Mouse (Mus musculus): ENCODE data around the gene Eps8. TPM values are rescaled to one million over a fixed set of nuclear protein-coding genes. Genes with fewer than 3 reads are reported as not detected.

Eps8 gene
- polyA plus RNA-seq, 1 experiment from 2014 or later = 8.4 TPM

GRCm38 (mm10) chr6:137621021-137621420 lies 33.7 kb downstream of the Eps8 start:
- DNase-seq (ENCODE audit: low spot score) = no peak

DNA sequence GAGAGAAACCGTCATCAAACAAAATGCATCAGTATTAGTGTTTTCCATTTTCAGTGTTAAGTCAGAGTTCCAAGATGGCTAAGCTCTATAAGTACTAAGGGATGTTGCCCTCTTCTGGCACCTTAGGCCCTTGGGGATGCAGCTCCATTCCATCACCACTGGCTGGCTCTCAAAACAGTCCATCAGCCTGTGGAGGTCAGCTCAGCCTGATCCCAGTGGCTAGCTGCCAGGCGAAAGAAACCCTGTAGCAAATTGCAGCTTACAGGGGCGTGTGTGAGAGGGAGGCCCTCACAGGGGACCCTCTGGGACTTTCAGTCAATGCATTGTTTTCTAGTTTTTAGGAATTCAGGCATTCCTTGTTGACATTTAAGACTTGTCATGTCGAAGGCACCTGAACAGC lies 40.8 kb downstream of the Eps8 start:
- DNase-seq (ENCODE audit: low spot score) = no peak

GRCm38 (mm10) chr6:137612071-137612547 lies 42.6 kb downstream of the Eps8 start:
- DNase-seq (ENCODE audit: low spot score) = no peak

DNA sequence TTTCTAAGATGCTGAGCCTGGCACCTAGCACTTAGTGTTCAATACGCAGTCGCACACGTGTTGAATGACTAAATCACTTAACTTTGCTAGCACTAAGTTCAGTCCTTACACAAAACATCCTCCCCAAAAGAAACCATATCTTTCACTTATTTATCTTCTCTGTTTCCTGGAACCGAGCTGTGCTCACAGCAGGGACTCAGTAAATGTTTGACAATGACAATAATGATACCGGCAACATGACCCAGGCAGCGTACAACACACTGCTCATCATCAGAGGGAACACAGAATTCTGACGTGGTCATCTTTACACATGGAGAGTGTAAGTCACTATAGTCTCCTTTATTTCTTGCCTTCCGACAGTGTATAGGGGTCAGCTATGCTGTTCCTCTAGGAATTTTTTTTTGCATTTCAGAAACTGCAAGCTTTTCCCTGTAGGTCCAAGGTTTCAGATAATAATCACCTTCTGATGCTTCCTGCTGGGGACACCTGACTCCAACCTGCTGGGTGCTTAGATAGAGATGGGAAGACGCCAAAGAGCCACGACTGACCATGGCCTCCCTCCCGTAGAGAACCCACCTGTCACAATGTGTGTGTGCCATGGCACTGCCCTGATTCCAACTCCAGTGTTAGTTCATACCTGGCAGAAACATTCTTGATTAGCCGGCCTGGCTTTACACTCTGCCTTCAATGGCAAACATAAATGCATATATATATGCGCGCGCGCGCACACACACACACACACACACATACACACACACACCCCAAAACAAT lies 46.3 kb downstream of the Eps8 start:
- no peak for DNase-seq (ENCODE audit: low spot score)

GRCm38 (mm10) chr6:137606541-137606940 lies 48.1 kb downstream of the Eps8 start:
- no peak for DNase-seq (ENCODE audit: low spot score)

DNA sequence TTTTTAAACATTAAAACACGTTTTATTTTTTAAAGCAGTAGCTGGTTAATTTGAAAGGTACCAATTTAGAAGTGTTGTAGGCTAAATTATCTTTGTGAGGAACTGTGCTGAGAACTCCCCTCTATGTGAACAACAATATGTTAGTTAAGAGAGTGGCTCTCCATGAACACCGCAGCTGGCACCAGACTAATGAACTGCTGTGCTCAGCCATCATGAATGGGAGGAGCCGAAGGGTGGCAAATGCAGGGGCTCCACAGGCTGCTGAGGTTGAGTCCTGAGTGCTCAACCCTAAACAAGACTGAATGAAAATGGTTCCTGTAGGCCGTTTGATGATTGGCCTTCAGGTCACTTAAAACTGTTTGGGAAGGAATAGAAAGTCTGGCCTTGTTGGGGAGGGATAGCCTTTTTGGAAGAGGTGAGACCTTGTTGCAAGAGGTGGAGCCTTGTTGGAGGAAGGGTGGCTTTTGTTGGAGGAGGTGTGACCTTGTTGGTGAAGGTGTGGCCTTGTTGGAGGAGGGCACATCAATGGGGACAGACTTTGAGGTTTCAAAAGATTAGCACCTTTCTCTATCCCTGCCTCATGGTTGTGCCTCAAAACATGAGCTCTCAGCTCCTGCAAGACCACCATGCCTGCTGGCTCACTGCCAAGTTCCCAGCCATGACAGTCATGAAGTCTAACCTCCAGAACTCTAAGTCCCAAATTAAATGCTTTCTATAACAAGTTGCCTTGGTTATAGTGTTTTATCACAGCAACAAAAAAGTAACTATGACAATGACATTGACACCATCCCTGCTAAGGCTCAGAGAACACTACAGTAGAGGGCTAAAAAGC lies 50.0 kb downstream of the Eps8 start:
- no peak for DNase-seq (ENCODE audit: low spot score)

- DNase-seq (ENCODE audit: low spot score) = no peak
Observed at GRCm38 (mm10) chr6:137598306-137598705, 56.4 kb downstream of the Eps8 start.

DNA sequence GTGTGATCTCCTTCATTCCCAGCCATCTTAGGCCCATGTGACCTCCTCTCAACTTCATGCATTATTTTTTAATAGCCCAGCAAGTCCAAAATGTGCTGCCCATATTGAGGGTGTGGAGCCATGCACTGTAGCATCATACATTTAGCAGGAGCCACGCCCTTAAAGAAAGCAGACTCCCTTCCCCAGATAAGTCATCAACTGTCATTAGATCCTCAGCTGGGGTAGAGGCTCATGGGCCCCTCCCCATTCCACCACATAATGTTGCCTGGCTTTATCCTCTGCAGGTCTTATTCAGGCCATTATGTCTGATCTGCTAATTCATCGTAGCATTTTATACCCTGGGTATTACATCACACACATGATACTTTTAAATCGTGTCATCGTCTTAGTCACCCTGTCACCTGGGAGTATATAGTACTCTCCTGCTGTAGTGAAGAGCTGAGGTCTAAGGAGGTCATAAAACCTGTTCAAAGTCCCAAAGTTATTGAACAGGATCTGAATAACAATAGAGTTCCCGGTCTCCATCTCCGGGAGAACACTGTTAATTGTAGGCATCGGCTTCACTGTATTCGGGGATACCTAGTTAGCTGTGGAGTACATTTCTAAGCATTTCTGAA lies 57.1 kb downstream of the Eps8 start:
- no peak for DNase-seq (ENCODE audit: low spot score)

GRCm38 (mm10) chr6:137592582-137592981 lies 62.1 kb downstream of the Eps8 start:
- DNase-seq (ENCODE audit: low spot score) = no peak

GRCm38 (mm10) chr6:137589245-137589618 lies 65.4 kb downstream of the Eps8 start:
- no peak for DNase-seq (ENCODE audit: low spot score)

GRCm38 (mm10) chr6:137588481-137589244 lies 66.0 kb downstream of the Eps8 start:
- DNase-seq (ENCODE audit: low spot score) = no peak

- no peak for DNase-seq (ENCODE audit: low spot score)
Observed at GRCm38 (mm10) chr6:137587866-137588265, 66.8 kb downstream of the Eps8 start.

GRCm38 (mm10) chr6:137585229-137585628 lies 69.4 kb downstream of the Eps8 start:
- DNase-seq (ENCODE audit: low spot score) = no peak

DNA sequence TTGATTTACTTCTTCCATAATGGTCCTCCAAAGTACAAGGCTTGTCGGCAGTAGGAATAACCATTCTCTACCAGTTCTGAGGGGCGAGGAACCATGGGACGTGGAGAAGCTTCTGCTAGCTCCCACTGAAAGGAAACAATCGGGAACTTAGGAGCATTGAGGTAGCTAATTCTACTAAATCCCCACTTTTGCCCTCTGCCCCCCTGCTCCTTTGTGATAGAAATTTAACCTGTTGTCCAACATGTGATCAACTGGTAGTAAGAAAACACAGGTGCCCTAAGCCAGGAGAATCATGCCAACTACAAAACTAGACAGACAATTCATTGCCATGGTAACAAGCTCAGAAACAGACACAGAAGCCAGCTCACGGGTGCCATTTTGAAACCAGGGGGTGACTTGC lies 71.6 kb downstream of the Eps8 start:
- no peak for DNase-seq (ENCODE audit: low spot score)

DNA sequence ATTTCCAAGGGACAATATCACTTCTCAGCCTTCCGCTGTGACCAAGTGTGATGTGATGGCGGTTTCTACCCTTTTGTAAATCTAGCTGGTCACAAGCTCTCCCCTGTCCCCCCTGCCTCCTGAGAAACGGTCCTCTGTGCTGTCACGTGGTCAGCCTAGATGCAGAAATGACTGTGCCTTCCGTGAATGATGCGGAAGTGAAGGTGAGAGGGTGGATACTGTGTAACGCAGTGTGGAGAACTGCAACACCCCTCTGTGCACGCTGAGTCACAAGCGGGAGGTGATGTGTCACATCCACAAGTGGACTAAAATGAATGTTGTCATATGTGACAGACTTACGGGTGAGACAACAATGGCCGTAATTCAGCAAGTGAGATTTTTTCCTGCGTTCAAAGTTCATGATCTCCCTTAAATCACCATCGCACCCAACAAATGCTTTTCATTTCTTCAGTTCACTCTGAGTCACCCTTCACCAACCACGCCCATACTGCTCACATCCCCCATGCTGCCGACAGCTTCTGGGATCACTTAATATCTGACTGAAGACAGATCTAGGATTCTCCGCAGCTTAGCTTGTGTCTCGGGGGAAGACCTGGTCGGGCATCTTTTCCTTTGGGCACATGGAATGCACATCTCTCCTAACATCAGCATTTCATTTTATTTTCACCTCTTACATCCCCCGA lies 72.3 kb downstream of the Eps8 start:
- DNase-seq (ENCODE audit: low spot score) = no peak

DNA sequence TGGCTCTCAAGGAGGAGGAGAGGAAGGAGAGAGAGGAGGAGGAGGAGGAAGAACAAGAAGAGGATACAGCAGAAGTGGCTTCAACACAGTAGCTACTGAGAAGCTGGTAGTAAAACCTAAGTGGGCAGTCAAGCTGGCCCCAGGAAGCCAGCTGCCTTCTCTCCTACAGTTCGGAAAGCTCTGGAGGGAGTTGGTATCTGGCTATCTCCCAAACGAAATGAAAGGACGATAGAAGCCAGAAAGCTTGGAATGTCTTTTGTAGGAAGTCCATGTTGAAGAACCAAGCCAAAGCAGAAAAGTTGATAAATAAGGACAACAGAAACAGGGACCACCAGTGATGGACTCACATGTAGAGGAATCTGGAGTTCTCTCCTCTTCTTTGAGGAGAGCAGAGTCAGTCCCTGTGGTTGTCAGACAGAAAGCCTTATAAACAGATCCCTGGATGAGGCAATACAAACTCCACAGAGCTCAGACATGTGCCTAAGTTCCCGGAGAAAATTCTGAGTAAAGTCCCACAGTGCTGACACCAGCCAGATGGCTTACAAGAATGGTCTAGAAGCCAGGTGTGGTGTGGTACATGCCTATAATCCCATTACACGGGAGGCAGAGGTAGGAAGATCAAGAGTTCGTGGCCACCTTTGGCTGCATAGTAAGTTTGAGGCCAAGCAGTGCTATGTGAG lies 73.2 kb downstream of the Eps8 start:
- no peak for DNase-seq (ENCODE audit: low spot score)

DNA sequence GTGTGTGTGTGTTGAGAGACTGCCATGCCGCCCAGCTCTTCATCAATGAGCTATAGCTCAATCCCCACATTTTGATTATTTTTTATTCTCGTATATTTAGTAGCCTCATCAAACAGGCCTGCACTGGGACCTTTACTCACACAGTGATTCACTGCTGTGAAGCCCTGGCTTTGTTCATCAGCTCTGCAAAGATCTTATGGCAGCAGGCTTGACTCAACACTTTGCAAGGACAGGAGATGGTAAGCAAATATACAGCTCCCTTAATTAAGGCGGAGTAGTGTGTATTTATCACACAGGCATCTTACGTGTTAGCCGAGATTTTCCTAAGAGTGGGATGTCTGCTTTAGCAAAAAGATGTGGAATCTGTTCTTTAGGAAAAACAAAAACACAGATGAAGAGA lies 74.2 kb downstream of the Eps8 start:
- no peak for DNase-seq (ENCODE audit: low spot score)

DNA sequence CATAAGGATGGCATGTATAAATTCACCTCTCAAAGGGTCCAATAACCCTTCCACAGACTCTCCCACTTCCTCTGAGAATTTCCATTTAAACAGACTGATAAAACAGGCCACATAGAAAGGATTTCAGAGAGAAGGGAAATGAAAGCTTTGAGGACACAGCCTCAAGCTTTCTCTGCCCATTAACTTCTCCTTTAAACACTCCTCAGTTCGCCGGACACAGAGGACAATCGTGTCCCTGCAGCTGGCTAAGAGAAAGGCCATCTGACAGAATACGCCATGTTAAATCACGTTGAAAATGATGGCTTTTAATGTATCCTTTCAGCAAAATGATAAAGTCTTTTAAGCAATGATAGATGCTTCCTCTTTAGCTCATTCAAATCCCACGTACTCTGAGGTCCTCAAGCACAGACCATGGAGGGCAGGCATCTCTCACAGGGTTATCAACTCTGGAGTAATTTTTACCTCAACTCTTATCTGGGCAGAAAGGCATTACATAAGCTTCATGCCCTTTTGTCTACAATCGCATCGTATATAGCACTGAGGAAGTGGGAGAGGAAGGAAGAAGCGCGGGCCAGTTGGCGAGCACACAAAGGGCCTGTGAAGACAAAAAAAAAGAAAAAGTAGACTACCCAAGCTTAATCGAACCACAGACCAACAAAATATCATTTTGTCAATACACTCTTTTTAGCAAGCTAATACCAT lies 77.9 kb downstream of the Eps8 start:
- DNase-seq (ENCODE audit: low spot score) = no peak

DNA sequence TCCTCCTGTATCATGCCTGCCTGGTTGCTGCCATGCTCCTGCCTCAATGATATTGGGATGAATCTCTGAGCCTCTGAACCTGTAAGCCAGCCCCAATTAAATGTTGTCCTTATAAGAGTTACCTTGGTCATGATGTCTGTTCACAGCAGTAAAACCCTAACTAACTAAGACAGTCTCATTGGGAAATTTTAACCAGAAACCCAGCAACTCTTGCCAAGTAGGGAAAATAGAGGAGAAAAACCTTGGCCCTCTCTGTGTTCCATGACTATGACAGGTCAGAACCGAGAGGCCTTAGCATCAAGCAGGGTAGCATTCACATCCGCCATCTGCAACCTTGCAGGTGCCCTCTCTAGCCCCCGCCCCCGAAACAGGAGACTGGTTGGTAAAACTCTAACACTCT lies 78.6 kb downstream of the Eps8 start:
- DNase-seq (ENCODE audit: low spot score) = no peak

- no peak for DNase-seq (ENCODE audit: low spot score)
Observed at GRCm38 (mm10) chr6:137573897-137574296, 80.8 kb downstream of the Eps8 start.
